In genomic region chr13:34038056-34038432, GRCm38 (mm10) we compare ENCODE assay signal across 8 mouse cellular contexts. TPM values are rescaled to one million over a fixed set of nuclear protein-coding genes. Genes with fewer than 3 reads are reported as not detected.
A peak's percentile ranks its signal among the peaks of the same experiment; 100 is the strongest.
DNase-seq lines count a peak whose midpoint lies in the region; ATAC-seq and TF ChIP-seq lines count a peak whose summit lies in the region.

No protein-coding gene starts in this region.

- H3K9me3 ChIP-seq in hindbrain, postnatal 0 days (ENCODE audit: low read length): no peaks in the 10 kb centered on the region
- H3K9me3 ChIP-seq in midbrain, embryonic 16.5 days (replicated peaks; ENCODE audit: control insufficient read depth, low read length, poor library complexity, severe bottlenecking): no peaks in the 10 kb centered on the region

- H3K36me3 ChIP-seq in hindbrain, postnatal 0 days (ENCODE audit: insufficient read depth, low read length): peaks cover 5% of the 10 kb centered on the region
- peaks cover 4% of the 10 kb centered on the region; the same call in 1 of the 2 replicates for H3K36me3 ChIP-seq in midbrain, embryonic 16.5 days (ENCODE audit: control insufficient read depth, insufficient read depth, low read length)

- H3K4me1 ChIP-seq in lung, adult 2 months (ENCODE audit: control insufficient read depth, insufficient read depth, low read length): peaks cover 6% of the 10 kb centered on the region; the same call in 1 of the 2 replicates
- peaks cover 9% of the 10 kb centered on the region for H3K4me1 ChIP-seq in hindbrain, postnatal 0 days (ENCODE audit: insufficient read depth, low read length)
- H3K4me1 ChIP-seq in midbrain, embryonic 16.5 days (ENCODE audit: control insufficient read depth, insufficient read depth, low read length): peaks cover 15% of the 10 kb centered on the region

- WGBS in lung, adult 2 months: 33% methylated on average over 5 of the region's 5 CpGs
- WGBS in hindbrain, postnatal 0 days: 33% methylated on average over 5 of the region's 5 CpGs
- WGBS in midbrain, embryonic 16.5 days: 38% methylated on average over 5 of the region's 5 CpGs

- peak overlapping the region; percentile 89 for H3K4me2 ChIP-seq in hindbrain, postnatal 0 days (ENCODE audit: low read depth, low read length)
- H3K4me2 ChIP-seq in midbrain, embryonic 16.5 days (ENCODE audit: low read length): peak overlapping the region; percentile 82

- TF ChIP-seq POLR2A in lung, adult 2 months (IDR thresholded peaks at IDR 0.05; ENCODE audit: borderline replicate concordance, extremely low read depth, low read depth, low read length): no peak

- H3K27ac ChIP-seq in hindbrain, postnatal 0 days: peak overlapping the region; percentile 90
- H3K27ac ChIP-seq in midbrain, embryonic 16.5 days (ENCODE audit: low read length): peak overlapping the region; percentile 90

- no peak for DNase-seq in lung, adult 2 months
- DNase-seq in lung, postnatal 36 days: no peak
- no peak for DNase-seq in hindbrain, postnatal 0 days (ENCODE audit: low spot score)
- no peak for DNase-seq in layer of hippocampus, postnatal 36 days
- DNase-seq in spleen, postnatal 14 days (ENCODE audit: low spot score in 2 of 2): no peak
- DNase-seq in retina, embryonic 14.5 days (ENCODE audit: low spot score): no peak

- H3K4me3 ChIP-seq in lung, adult 2 months (replicated peaks; ENCODE audit: extremely low read depth, low read depth, low read length): peak overlapping the region; percentile 96
- peak overlapping the region; percentile 70 for H3K4me3 ChIP-seq in hindbrain, postnatal 0 days (ENCODE audit: low read length)
- peak overlapping the region; percentile 76 for H3K4me3 ChIP-seq in midbrain, embryonic 16.5 days (ENCODE audit: low read depth, low read length)

- H3K9ac ChIP-seq in hindbrain, postnatal 0 days (replicated peaks; ENCODE audit: low read length): peak overlapping the region; percentile 86
- peak overlapping the region; percentile 91 for H3K9ac ChIP-seq in midbrain, embryonic 16.5 days (ENCODE audit: low read depth, low read length)

- ATAC-seq in common myeloid progenitor, adult 5-6 weeks (replicated peaks; ENCODE audit: low read depth, poor library complexity, severe bottlenecking): 0 out of 2 replicates have a peak, but pooled peaks have one; percentile 5
- ATAC-seq in hindbrain, postnatal 0 days: 0 out of 2 replicates have a peak, but pooled peaks have one; percentile 6
- ATAC-seq in midbrain, embryonic 16.5 days: peak; percentile 31

- no peaks in the 10 kb centered on the region for H3K27me3 ChIP-seq in hindbrain, postnatal 0 days (ENCODE audit: insufficient read depth, low read length)
- H3K27me3 ChIP-seq in midbrain, embryonic 16.5 days (ENCODE audit: control insufficient read depth, insufficient read depth, low read depth, low read length): no peaks in the 10 kb centered on the region

- TF ChIP-seq CTCF in lung, adult 2 months (IDR thresholded peaks at IDR 0.05; ENCODE audit: insufficient read depth, low read length): no peak
- TF ChIP-seq CTCF in hindbrain, postnatal 0 days (IDR thresholded peaks at IDR 0.05; ENCODE audit: low read depth): no peak

RNA-seq across cellular contexts. Expression of gene Bphl, which starts 0.6 kb away (rescaled TPM):
- polyA plus RNA-seq in lung, adult 2 months (2012; rRNA removed): 37.4 and 41.8 TPM in 2 replicates
- 25.9 and 51.3 TPM in 2 replicates for total RNA-seq in common myeloid progenitor, adult 5-6 weeks (2017)
- 42.0 and 60.7 TPM in 2 replicates for total RNA-seq in hindbrain, postnatal 0 days (2014; rRNA removed)
- 50.4 and 57.3 TPM in 2 replicates for polyA plus RNA-seq in hindbrain, postnatal 0 days (2015; fragmentation: Nextera tagmentation; extraction: Ambion mirVana)
- 39.2 and 45.1 TPM in 2 replicates for polyA plus RNA-seq in midbrain, embryonic 16.5 days (2015; fragmentation: Nextera tagmentation; extraction: Ambion mirVana)
- total RNA-seq in layer of hippocampus, postnatal 36 days (2021): 10 to 100 TPM; 48.7 to 55.0 TPM

RNA-seq across cellular contexts. Expression of gene Serpinb6a, which starts 35.5 kb away (rescaled TPM):
- polyA plus RNA-seq in lung, adult 2 months (2012; rRNA removed): 58.6 and 128 TPM in 2 replicates
- 15.1 and 16.4 TPM in 2 replicates for total RNA-seq in common myeloid progenitor, adult 5-6 weeks (2017)
- total RNA-seq in hindbrain, postnatal 0 days (2014; rRNA removed): 45.1 and 60.8 TPM in 2 replicates
- polyA plus RNA-seq in hindbrain, postnatal 0 days (2015; fragmentation: Nextera tagmentation; extraction: Ambion mirVana): 50.7 and 52.1 TPM in 2 replicates
- 32.4 and 33.7 TPM in 2 replicates for polyA plus RNA-seq in midbrain, embryonic 16.5 days (2015; fragmentation: Nextera tagmentation; extraction: Ambion mirVana)
- total RNA-seq in layer of hippocampus, postnatal 36 days (2021): 10 to 100 TPM; 38.1 to 43.4 TPM

RNA-seq across cellular contexts. Expression of gene Ripk1, which starts 35.9 kb away (rescaled TPM):
- 10.8 and 15.8 TPM in 2 replicates for polyA plus RNA-seq in lung, adult 2 months (2012; rRNA removed)
- 43.0 and 47.0 TPM in 2 replicates for total RNA-seq in common myeloid progenitor, adult 5-6 weeks (2017)
- total RNA-seq in hindbrain, postnatal 0 days (2014; rRNA removed): 6.4 and 7.8 TPM in 2 replicates
- polyA plus RNA-seq in hindbrain, postnatal 0 days (2015; fragmentation: Nextera tagmentation; extraction: Ambion mirVana): 4.5 and 4.8 TPM in 2 replicates
- 4.9 and 6.4 TPM in 2 replicates for polyA plus RNA-seq in midbrain, embryonic 16.5 days (2015; fragmentation: Nextera tagmentation; extraction: Ambion mirVana)
- total RNA-seq in layer of hippocampus, postnatal 36 days (2021): 1 to 10 TPM; 6.0 to 7.6 TPM

RNA-seq across cellular contexts. Expression of gene Tubb2a, which starts 39.8 kb away (rescaled TPM):
- 320 and 386 TPM in 2 replicates for polyA plus RNA-seq in lung, adult 2 months (2012; rRNA removed)
- 8.1 and 15.1 TPM in 2 replicates for total RNA-seq in common myeloid progenitor, adult 5-6 weeks (2017)
- 6,578 and 6,630 TPM in 2 replicates for total RNA-seq in hindbrain, postnatal 0 days (2014; rRNA removed)
- 3,263 and 3,562 TPM in 2 replicates for polyA plus RNA-seq in hindbrain, postnatal 0 days (2015; fragmentation: Nextera tagmentation; extraction: Ambion mirVana)
- 3,297 and 3,828 TPM in 2 replicates for polyA plus RNA-seq in midbrain, embryonic 16.5 days (2015; fragmentation: Nextera tagmentation; extraction: Ambion mirVana)
- total RNA-seq in layer of hippocampus, postnatal 36 days (2021): 1,000 to 10,000 TPM; 1,112 to 1,144 TPM
